Mouse (Mus musculus) frontal cortex, adult 2 months (tissue): ENCODE data around the gene Sult3a1. TPM values are rescaled to one million over a fixed set of nuclear protein-coding genes. Genes with fewer than 3 reads are reported as not detected.
A peak's percentile ranks its signal among the peaks of the same experiment; 100 is the strongest.
"Not testable (repeated sequence)": the region's sequence is repeated elsewhere in the genome, so short reads cannot be mapped to it uniquely, and the experiment has no call there.

ENCODE experiments used
- DNase-seq, 2 experiments: peaks; one replicate each; pipeline ENCODE4 v3.0.0; 2022; ENCODE audit warnings: low spot score in 1 of 2; ENCODE audit errors: extremely low spot score in 1 of 2
- polyA plus RNA-seq: library from polyadenylated mRNA; depleted of rRNA; stranded (reverse); fragments of >200 nt; gene quantifications from 2 replicates; pipeline ENCODE4 v1.2.3, GENCODE M21; 2012; rRNA removed

Gene Sult3a1
- not detected in 2 replicates for polyA plus RNA-seq

DNA sequence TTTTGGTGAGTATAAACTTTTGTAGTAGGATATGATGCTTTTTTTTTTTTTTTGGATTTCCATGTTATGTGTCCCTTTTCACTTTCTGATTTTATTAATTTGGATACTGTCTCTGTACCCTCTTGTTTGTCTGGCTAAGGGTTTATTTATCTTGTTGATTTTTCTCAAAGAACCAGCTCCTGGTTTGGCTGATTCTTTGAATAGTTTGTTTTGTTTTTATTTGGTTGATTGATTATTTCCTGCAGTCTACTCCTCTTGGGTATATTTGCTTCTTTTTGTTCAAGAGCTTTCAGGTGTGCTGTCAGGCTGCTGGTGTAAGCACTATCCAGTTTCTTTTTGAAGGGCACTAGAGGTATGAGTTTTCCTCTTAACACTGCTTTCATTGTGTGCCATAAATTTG is at the start of gene Sult3a1:
Gene Sult3a1 (plus strand): TSS at position 301 of the 400 bp plus-strand sequence.
- no peak for DNase-seq

DNA sequence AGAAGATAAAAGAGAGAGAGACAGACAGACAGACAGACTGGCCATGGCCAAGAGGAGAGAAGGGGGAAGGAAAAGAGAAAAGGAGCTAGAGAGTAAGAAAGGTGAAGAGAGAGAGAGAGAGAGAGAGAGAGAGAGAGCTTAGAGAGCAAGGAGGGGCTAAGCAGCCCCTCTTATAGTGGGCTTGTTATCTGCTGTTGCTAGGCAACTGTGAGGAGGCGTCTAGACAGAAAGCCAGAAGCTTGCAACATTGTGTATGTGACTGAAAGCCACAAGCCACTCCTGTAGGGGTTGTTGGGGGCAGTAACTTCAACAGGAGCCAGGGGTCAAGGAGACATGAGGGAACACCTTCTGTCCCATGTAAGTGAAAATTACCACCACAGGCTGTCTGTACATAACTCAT is 45.7 kb upstream of the Sult3a1 start:
- no peak for DNase-seq

DNA sequence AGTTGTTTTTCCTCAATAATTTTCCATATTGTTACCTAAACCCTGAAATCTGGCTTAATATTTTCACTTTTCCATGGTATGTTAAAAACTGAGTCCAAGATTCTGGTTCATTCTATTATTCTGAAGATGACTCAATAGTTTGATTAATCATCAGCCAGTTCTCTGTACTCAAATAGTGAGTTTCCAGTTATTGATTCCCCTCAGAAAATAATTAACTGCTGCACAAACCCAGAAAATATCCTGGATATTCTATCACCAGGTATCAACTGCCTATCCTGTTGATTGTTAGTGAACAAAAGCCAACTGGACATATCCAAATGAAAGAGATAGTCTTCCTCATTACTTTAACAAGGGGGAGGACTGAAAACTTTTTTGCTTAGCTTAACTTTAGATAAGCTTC is 43.3 kb upstream of the Sult3a1 start:
- DNase-seq: no peak

DNA sequence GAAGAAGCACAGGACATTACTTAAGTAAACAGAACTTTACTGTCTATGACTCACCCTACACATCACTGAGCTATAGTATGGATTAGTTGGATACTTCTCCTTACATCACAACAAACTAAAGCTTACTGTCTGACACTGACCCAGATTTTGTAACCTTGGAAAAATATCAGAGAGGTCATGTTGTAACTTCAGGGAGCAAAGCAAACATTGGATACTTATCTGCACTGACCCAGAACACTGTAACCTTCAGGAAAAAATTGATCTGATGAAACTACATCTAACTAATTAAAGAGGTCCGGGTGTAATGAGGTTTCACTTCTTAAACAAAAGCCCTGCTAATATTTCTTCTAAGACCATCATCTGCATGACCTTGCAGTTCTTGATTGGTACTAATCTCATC is 40.6 kb upstream of the Sult3a1 start:
- DNase-seq: no peak

DNA sequence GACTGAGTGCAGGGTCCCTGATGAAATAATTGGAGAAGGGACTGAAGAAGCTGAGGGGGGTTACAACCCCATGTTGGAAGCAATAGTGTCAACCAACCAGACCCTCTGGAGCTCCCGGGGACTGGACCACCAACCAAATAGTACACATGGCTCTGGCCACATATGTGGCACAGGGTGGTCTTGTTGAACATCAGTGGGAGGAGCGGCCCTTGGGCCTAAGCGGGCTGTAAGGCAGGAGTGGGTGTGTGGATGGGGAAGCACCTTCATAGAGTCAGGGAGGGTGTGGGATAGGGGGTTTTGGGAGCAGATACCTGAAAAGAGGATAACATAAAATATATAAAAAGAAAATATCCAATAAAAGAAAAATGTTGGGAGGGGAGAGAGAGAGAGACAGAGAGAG is 36.6 kb upstream of the Sult3a1 start:
- DNase-seq: no peak

DNA sequence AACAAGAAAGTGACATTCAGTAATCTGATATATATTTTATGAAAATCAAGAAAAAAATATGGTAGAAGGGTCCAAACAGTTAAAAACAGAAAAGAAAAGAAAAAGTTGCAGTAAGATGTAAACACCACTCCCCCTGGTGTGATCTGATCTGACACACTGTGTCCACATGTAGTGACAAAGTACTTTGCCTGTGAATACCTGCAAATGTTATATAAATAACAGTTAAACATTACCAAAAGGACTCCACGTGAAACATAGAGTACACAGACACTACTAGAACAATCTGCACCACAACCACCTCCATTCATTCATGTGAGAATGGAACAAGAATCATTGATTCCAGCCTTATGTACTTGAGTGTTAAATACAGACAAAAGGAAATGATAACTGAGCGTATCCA is 8.5 kb downstream of the Sult3a1 start:
- no peak for DNase-seq

DNA sequence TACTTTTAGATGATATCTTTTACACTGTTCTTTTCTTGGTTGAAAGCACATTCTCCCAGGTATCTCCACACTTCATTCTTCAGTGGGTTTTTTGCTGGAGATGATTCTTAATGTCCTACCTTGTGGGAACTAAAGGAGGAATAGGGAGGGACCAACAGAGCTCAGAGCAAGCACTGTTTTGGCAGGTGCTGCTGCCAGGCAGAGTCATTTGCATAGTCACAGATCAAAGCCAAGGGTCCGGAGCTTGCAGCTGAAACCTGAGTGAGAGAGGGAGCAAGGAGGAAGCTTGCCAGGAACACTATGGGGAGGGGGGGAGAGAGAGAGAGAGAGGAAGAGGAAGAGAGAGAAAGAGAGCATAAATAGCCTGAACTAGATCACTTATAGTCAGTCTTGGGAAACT is 12.9 kb downstream of the Sult3a1 start:
- no peak for DNase-seq

DNA sequence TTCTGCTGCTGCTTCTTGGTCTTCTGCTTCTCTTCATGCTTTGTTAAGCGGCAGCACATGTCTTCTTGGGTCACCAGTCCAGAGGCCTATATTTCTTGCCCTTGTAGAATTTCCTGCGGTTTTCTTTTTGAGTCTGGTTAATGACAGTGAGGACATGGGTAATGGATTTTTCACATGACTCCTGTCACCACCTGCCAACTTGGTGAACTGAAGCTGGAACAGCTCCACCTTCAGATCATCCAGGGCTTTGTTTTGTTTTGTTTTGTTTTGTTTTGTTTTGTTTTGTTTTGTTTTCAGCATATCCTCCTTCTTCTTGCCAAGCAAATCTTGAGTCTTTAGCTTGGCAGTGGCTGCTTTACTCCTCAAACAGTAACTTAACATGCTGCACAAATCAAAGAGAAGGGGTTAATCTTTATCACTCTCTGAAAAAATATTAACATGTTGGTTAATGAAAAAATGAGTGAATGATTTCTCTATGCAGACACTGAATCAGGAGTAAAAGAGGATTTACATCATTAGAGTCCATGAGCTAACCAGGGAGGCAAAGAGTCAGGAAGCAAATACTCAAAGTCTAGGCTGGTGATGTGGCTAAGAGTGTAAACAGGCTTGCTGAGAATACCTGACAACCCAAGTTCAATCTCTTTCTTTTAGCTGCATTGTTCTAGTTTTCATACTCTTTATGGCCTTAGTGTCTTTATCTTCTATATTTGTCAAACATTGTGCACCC is 15.3 kb downstream of the Sult3a1 start:
- DNase-seq: no peak

DNA sequence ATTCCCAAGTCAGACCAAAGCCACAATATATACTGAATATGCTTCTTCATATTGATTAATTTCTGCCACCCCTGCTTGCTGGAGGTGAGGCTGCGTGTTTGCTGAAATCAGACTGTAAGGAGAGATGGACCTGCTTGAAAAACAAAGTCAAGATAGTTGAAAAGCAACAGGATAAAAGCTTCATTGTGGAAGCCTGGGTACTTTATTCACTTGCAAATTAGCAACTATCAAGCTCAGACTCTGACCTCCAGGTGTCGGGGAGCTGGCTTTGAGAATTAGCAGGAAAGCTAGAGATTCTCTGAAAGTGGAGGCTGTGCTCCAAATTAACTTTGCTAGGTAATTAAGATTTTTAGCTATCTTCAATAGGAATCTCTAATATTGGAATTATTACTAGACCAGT is 24.9 kb downstream of the Sult3a1 start:
- DNase-seq: not testable (repeated sequence)

DNA sequence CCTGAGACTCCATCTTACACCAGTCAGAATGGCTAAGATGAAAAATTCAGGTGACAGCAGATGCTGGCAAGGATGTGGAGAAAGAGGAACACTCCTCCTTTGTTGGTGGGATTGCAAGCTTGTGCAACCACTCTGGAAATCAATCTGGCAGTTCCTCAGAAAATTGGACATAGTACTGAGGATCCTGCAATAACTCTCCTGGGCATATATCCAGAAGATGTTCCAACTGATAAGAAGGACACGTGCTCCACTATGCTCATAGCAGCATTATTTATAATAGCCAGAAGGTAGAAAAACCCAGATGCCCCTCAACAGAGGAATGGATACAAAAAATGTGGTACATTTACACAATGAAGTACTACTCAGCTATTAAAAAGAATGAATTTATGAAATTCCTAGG is 44.0 kb downstream of the Sult3a1 start:
- DNase-seq: not testable (repeated sequence)

DNA sequence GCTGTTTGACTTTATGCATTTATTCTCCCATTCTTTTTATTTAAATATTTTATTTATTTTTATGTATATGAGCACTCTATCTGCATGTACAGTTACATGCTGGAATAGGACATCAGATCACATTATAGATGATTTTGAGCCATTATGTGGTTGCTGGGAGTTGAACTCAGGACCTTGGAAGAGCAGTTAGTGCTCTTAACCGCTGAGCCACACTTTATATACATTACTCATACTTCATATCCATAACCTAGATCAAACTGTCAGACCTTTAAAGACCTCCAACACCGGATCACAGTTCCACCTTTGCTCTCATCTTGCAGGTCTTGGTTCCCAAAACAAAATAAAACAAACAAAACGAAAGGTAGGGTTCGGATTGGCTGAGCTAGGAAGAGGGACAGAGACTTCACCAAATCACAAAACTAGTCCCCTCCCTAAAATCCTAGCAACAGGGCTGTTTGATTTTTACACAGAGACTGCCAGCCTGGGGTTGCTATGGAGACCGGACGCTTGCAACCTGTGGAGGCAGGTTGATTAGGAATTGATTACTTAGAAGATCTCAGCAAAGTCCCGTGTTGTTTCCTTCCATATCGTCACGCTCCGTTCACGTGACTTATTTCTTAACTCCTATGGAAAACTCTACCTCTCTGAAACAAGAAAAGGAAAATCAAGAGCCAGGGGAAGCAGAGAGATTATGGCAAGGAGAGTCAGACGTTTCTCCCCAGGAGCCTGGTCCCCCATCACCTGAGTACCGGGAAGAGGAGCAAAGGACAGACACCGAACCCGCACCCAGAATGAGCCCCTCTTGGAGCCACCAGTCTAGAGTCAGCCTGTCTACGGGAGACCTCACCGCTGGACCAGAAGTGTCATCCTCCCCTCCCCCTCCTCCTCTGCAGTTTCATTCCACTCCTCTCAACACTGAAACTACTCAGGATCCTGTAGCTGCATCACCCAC is 47.3 kb downstream of the Sult3a1 start, which contains the start of gene Rsph4a:
Gene Rsph4a (plus strand): TSS at position 582 of the 952 bp plus-strand sequence.
- peak; percentile 43 to 75 for DNase-seq

DNA sequence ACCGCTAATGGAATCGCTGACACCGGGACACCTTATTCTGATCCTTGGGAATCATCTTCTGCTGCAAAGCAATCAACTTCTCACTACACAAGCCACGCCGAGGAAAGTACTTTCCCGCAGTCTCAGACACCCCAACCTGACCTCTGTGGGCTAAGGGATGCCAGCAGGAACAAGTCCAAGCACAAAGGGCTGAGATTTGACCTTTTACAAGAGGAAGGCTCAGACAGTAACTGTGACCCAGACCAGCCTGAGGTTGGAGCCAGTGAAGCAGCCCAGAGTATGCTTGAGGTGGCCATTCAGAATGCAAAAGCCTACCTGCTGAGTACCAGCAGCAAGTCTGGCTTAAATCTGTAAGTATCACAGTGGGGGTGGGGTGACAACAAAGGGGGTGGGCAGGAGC is 48.0 kb downstream of the Sult3a1 start:
- DNase-seq: no peak

Other genes with a start within 250 kb of the Sult3a1 start
- 35.8 and 37.8 TPM in 2 replicates for gene Clvs2, start 233.0 kb upstream of the Sult3a1 start, polyA plus RNA-seq
- gene Sult3a2, start 71.0 kb upstream of the Sult3a1 start, polyA plus RNA-seq: not detected in 2 replicates
- 0.57 and 0.82 TPM in 2 replicates for gene Rsph4a, start 47.4 kb downstream of the Sult3a1 start, polyA plus RNA-seq
- 6.8 and 8.3 TPM in 2 replicates for gene Zup1, start 93.5 kb downstream of the Sult3a1 start, polyA plus RNA-seq
- gene Rwdd1, start 161.9 kb downstream of the Sult3a1 start, polyA plus RNA-seq: 60.9 and 78.0 TPM in 2 replicates
- not detected in 2 replicates for gene Trappc3l, start 179.9 kb downstream of the Sult3a1 start, polyA plus RNA-seq
- gene Calhm4, start 186.6 kb downstream of the Sult3a1 start, polyA plus RNA-seq: not detected in 2 replicates
- 1.4 and 1.8 TPM in 2 replicates for gene Calhm5, start 238.8 kb downstream of the Sult3a1 start, polyA plus RNA-seq